Mouse (Mus musculus) thymus, adult 2 months (tissue): ENCODE measurements at regions not wholly inside any gene's neighbourhood (a gene's known extent, or its start where the extent isn't known, plus 50 kb on each side); places are given as distances from the start of the nearest gene placed in this dataset.

Experiments used
- CTCF ChIP-seq: fragments of 200-500 bp; IDR thresholded peaks from 2 replicates; pipeline ENCODE4 v1.5.1; 2012; ENCODE audit warnings: mild to moderate bottlenecking, control low read depth, low read length, moderate library complexity, borderline replicate concordance; ENCODE audit not compliant: control insufficient read depth, poor library complexity, insufficient read depth; ENCODE audit errors: extremely low read depth
- POLR2A ChIP-seq: fragments of 200-500 bp; IDR thresholded peaks from 2 replicates; pipeline ENCODE4 v1.6.1; 2012; ENCODE audit warnings: mild to moderate bottlenecking, low read length, control low read depth, moderate library complexity; ENCODE audit not compliant: control insufficient read depth, poor library complexity, insufficient read depth; ENCODE audit errors: extremely low read depth

DNA sequence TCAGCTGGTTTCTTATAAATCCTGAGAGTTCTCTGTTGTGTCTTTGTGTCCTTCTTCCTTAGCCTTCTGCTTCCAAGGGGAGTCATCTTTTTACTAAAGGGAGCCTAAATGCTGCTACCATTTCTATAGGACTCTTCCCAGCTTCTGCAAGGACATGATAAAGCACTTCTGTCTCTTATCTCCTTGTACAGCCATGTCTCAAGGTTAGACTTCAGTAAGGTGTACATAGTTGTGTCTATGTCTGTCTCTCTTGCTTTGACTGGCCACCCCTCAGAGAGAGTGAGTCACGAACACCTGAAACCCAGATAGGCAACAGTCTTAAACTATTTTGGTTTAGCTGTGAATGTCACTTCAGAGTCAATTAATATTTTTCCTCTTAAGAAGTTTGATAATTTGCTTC is 353.0 kb downstream of the Btg1 start:
- TF ChIP-seq CTCF (no peak), POLR2A (no peak)
